Mouse (Mus musculus): ENCODE results near the gene Serpina3b.
A peak's percentile ranks its signal among the peaks of the same experiment; 100 is the strongest.

The Serpina3b gene

DNA sequence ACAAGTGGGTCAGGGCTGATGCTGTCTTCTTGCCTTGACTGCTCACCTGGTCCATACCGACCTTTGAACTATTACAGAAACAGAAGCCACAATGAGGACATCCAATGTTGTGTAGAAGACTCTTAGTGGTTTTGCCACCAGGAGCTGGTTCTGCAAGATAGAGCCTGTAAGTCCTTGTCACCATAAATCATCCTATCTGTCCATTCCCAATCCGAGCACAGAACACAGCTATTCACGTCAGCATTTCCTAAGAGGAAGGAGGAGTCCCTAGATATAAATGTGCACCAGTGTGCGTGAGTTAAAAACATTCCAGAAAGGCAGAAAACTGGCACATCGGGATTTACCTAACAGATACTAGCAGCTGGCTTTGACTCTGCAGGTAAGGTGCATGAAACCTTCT lies at the start of gene Serpina3b:
TSS of gene Serpina3b (plus strand) at position 301 of the 400 bp plus-strand sequence.
- DNase-seq = peak; percentile 33

GRCm38 (mm10) chr12:104090119-104090518 lies 37.7 kb upstream of the Serpina3b start:
- no peak for DNase-seq

GRCm38 (mm10) chr12:104091303-104091702 lies 36.5 kb upstream of the Serpina3b start:
- DNase-seq = no peak

- DNase-seq = no peak
Measured at GRCm38 (mm10) chr12:104100768-104101167, 27.0 kb upstream of the Serpina3b start, which contains the start of gene Serpina5. TSS of gene Serpina5 (plus strand) at chr12:104101113.

GRCm38 (mm10) chr12:104105847-104106246 lies 21.9 kb upstream of the Serpina3b start:
- no peak for DNase-seq

GRCm38 (mm10) chr12:104106919-104107318 lies 20.9 kb upstream of the Serpina3b start:
- no peak for DNase-seq

DNA sequence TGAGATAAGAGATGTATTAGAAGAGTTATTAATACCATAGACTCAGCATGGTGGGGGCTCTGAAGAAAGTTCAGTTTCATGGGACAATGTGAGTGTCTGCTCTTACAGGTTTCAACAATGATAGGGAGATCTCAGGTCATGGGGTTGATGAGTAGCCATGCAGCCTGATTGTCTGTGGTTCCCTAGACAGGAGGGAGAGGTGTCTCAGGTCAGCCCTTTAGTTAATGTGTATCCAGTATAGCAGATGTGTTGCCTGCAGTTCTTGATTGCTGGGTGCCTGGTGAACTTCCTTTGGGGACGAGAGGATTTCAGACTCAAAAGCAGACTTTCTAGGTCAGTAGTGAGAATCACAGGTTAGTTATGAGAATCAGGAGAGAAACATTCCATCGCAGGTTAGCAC lies 19.3 kb upstream of the Serpina3b start:
- DNase-seq = no peak

DNA sequence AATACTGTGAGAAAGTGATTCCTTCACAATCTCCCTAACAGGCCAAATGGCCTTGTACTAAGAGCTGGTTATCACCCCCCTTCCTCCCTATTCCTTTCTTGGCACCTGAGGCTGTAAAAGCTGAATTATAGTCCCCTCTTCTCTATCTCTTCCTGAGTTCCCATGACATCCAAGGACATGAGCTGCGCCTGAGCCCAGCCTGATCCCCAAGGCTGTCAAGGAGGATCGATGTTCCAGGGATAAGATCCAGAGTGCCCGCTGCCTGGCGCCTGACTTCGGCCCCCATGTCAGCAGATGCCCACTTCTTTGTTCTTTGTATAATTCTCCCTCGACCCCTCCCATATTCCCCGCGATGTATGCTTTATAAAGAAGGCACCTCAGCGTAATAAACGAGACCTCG lies 15.5 kb upstream of the Serpina3b start, which contains the start of gene Serpina3a:
TSS of gene Serpina3a (plus strand) at position 392 of the 400 bp plus-strand sequence.
- DNase-seq = peak; percentile 62

DNA sequence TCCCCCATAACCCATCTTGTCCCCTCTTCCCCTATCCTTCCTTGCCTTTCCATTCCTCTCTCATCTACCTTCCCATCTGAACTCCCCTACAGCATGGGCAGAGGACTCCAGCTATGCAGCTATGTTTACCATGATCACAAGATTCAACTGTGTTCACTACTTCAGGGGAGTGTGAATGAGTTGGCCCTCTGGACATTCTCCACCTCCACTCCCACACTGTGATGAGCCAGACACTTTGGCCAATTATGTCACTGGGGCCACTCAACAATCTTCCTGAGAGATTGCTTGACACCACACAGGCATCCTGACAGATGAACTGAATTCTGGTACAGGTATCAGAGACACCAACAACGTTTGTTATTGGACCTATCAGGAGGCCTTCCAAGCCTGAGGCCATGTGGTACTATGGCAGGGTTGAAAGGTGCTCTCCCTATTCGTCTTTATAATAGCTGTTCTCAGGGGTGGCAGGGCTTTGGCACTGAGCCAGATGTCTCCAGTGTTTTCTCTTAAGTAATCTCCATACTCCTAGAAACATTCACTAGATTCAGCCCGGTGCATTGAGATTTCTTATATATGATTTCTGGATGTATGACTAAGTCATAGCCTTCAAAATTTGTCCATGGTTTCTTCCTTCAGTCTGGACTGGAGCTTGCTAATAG lies 12.7 kb upstream of the Serpina3b start:
- peak; percentile 66 for DNase-seq

GRCm38 (mm10) chr12:104123097-104123496 lies 4.7 kb upstream of the Serpina3b start:
- DNase-seq = no peak

DNA sequence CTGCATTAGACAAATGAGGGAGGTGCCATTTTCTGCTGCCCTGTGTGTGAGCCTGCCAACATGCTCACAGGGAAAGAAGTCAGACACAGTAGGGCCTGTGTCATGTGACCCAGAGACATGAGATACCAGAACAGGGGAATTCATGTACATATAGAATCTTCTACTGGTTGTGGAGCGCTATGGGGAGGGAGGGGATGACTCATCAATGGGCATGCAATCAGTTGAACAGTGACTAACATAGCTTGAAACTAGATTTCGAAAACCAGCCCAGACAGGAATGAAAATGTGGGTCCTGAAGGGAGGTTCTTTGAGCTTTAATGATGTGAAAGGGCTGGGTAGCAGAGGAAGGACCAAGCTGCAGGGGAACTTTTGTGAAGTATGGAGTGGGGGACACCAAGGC lies 3.8 kb upstream of the Serpina3b start:
- peak; percentile 77 for DNase-seq

GRCm38 (mm10) chr12:104125021-104125560 lies 2.7 kb upstream of the Serpina3b start:
- peak; percentile 81 for DNase-seq

GRCm38 (mm10) chr12:104131041-104131440 lies 3.2 kb downstream of the Serpina3b start:
- DNase-seq = peak; percentile 92

DNA sequence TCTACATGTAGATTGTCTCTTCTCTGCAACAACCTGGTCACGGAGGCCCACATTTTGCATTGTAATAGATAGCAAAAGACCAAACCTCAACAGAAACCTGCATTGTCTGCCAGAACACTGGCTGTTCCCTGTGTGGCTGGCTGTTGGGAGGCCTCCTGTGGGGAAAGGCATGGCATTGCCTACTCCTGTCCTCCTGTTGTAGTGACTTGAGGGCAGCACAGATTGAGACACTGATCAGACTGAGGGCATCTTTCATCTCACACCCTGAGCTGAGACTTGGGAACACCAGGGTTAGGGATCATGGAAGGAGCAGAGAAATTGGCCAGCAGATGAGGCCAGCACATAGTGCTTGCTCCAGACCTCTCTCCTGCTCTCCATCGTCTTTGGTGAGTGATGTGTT lies 10.4 kb downstream of the Serpina3b start:
- DNase-seq = peak; percentile 58

DNA sequence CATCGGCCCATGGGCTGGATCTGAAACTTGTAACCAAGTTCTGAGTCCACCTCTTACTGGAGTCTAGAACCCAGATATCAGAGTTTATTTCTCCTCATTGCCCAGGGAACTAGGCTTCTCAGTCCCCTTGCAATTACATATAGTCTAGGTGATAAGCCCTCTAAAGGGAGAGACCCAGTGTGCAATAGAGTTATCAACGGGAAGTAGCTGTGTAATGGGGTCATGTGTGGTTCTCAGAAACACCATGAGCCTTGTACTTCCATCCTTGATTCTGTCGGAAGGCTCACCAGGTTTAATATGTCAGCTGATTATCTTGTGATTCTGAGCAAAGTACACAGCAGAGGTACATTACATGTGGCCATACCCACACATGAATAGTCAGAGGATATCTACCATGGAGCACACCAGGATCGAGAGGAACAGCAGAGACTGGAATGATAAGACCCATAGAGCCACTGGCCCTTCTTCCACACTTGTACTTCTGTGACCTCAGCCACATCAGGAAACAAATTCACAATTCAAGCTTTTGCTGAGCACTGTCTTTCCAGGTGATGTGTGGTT lies 12.8 kb downstream of the Serpina3b start:
- no peak for DNase-seq

- peak; percentile 69 for DNase-seq
Measured at GRCm38 (mm10) chr12:104141506-104141905, 13.7 kb downstream of the Serpina3b start.

DNA sequence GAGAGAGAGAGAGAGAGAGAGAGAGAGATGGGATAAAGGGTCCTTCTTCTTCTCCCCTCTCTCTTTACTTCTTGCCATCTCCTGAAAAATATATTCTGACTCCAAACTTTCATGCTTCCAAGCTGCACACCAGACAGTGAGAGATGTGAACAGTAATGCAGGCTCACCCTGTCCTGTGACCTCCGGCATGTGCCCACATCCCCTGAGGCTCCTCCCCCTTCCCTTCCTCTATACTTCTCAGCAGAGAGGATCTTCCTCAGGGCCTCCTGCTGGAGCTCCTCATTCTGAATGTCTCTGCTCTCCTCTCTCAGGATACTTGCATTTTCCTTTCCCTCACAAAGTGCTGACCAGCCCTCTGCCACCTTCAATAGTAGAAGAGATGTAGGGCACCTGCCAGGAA lies 14.6 kb downstream of the Serpina3b start:
- DNase-seq = no peak

DNA sequence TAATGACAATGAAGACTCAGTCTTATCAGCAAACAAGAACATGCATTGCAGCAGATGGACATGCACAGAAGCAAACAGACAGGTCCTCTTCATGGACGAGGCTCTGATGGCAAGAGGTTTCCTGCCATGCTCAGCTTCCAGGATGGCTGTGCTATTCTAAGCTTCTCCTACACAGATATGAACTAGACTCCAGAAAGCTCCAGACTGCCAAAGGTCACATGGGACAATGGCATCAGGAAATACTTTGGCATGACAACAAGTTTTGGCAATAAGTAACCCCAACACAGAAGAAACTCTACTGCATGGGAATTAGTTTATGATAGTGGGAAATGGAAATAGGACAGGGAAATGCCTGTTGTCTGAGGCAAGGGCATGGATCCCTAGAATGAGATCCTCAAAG lies 15.5 kb downstream of the Serpina3b start:
- DNase-seq = no peak

- DNase-seq = no peak
Measured at GRCm38 (mm10) chr12:104145571-104145970, 17.8 kb downstream of the Serpina3b start.

DNA sequence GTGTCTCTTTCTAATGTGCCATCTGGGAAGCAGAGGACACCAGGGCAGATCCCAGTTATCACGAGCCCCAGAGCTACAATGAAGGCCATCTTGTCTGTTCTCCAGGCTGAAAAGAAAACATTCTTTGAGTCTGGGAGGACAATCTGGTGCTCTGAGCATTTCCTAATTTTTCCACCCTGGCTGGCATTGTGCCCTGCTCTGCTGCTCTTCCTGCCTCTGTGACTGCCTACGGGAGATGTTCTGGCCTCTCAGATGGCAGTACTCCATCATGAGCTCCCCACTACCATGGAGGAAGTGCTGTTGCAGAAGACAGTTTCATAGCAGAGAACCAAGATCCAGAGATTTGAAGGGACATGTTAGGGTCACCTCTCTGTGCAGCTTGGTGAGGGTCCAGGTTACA lies 24.2 kb downstream of the Serpina3b start:
- DNase-seq = peak; percentile 90

DNA sequence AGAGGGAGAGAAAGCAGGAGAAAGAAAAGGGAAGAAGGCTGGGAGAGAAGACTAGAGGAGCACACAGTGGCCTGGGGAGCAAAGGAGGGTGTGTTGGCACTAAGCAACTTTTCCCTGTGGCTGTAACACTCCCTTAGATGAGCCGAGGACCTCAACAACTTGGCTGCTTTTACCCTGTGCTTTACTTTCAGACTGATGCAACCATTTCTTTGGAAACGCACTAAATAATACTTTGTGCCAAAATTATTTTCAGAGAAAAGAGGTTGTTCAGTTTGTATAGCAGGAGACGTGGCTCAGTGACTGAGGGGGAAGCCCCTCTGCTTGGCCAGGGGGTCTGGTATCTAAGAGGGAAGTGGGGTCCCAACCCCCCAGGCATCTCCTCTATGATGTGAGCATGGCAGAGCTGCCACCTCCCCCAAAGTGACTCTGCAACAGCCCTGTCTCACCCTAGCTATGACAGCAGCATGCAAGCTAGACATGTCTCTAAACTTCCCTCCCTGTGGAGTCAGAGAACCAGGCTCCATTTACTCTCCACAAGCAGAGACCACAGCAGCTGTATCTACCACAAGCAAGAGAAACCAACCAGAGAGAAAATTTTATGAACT lies 25.3 kb downstream of the Serpina3b start:
- peak; percentile 84 for DNase-seq

DNA sequence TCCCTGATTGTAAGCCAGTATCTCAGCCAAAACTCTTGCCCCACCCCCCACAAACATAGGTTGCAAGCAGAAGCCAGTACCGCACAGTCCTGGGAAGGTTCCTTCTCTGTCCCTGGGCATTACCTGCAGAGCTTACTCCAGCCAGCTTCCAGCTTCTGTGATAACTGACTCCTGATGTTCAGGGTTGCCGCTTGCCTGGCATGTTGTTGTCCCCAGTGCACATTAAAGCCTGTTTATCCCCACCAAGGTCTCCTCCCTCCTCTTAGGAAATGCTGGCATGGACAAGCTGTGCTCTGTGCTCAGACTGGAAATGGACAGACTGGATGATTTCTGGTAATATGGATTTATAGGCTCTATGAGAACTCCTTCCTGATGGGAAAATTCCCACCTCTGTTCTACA lies 25.9 kb downstream of the Serpina3b start, which contains the start of gene Serpina3c:
TSS of gene Serpina3c (minus strand) at position 215 of the 400 bp plus-strand sequence.
- peak; percentile 88 for DNase-seq

DNA sequence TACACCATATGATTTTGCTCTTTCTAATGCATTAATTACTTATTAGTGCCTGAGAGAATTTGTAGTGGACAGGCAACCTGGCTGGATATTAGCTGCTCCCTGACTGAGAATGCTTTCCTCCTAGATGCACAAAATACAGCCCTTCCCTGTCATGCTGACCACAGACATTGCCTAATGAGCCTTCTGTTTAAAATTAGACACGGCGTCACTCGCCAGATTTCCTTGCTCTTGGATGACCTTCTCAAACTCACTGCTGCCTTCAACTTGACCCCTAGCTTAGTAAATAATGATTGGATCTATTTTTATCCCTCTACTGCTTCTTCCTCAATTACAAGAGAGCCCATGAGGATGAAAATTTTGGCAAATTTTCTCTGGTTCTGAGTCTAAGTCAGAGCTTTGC lies 47.0 kb downstream of the Serpina3b start:
- DNase-seq = peak; percentile 96

- DNase-seq = no peak
Measured at GRCm38 (mm10) chr12:104175636-104176035, 47.8 kb downstream of the Serpina3b start.
